Mouse (Mus musculus) liver, postnatal 0 days (tissue): ENCODE measurements around the gene Tlk1.

ENCODE experiments used
- CTCF ChIP-seq: sonication (generic); IDR thresholded peaks from 2 replicates; pipeline ENCODE4 v1.5.1; 2016; ENCODE audit warnings: antibody characterized with exemption, low read depth
- EP300 ChIP-seq: IDR thresholded peaks from 2 replicates; pipeline ENCODE4 v1.6.1; 2016; ENCODE audit warnings: antibody characterized with exemption, low read depth, mild to moderate bottlenecking

GRCm38 (mm10) chr2:70669896-70670295 lies 155.6 kb downstream of the Tlk1 start:
- no peak for TF ChIP-seq CTCF
- TF ChIP-seq EP300, result no peak
